Mouse (Mus musculus) ES-Bruce4 (cell line): ENCODE results near the gene Zdhhc16.

Experiments
- EP300 ChIP-seq: IDR thresholded peaks from 2 replicates; pipeline ENCODE4 v1.6.1; 2011; ENCODE audit warnings: low read depth, low read length; ENCODE audit not compliant: insufficient read depth
- POLR2A ChIP-seq: IDR thresholded peaks from one replicate; pipeline ENCODE4 v1.8.1; 2011; ENCODE audit warnings: low read length; ENCODE audit not compliant: insufficient read depth

GRCm38 (mm10) chr19:41906311-41907078 is 26.8 kb upstream of the Zdhhc16 start:
- TF ChIP-seq POLR2A (no peak), EP300 (no peak)
